Mouse (Mus musculus) splenic B cell, adult 2 months (primary cell): ENCODE results near the gene Cd209g.

ENCODE experiments used
- DNase-seq: peaks from one replicate; pipeline ENCODE4 v3.0.0-alpha.2; 2011; ENCODE audit warnings: low read depth, low spot score
- H3K27me3 ChIP-seq: 2 replicates; pipeline ENCODE4 v1.6.1; 2012; ENCODE audit warnings: mild to moderate bottlenecking, low read length, moderate library complexity, mixed read lengths; ENCODE audit not compliant: control insufficient read depth, poor library complexity, insufficient read depth, severe bottlenecking
- H3K36me3 ChIP-seq: 2 replicates; pipeline ENCODE4 v1.6.1; 2012; ENCODE audit warnings: mild to moderate bottlenecking, low read length, moderate library complexity, mixed read lengths; ENCODE audit not compliant: control insufficient read depth, poor library complexity, insufficient read depth, severe bottlenecking

Gene Cd209g

GRCm38 (mm10) chr8:4174018-4174417 lies 40.1 kb downstream of the Cd209g start:
- Histone ChIP-seq H3K36me3 (no peaks in the 10 kb centered on the region), H3K27me3 (no peaks in the 10 kb centered on the region)
- no peak for DNase-seq

DNA sequence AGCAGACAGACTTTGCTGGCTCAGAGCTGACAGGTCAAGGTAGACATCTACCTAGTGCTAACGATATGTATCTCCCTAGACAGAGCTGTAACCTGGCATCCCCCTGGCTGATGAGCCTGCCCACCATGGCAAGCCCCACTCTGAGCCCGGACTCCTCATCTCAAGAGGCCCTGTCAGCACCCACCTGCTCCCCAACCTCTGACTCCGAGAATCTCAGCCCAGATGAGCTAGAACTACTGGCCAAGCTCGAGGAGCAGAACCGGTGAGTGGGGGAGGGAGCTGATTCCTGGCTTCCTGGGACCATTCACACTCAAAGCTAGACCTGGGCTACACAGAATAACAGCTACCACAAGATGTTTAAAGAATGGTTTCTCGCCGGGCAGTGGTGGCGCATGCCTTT lies 49.5 kb downstream of the Cd209g start:
- no peaks in the 10 kb centered on the region for H3K27me3 ChIP-seq
- no peak for DNase-seq
- no peaks in the 10 kb centered on the region for H3K36me3 ChIP-seq

DNA sequence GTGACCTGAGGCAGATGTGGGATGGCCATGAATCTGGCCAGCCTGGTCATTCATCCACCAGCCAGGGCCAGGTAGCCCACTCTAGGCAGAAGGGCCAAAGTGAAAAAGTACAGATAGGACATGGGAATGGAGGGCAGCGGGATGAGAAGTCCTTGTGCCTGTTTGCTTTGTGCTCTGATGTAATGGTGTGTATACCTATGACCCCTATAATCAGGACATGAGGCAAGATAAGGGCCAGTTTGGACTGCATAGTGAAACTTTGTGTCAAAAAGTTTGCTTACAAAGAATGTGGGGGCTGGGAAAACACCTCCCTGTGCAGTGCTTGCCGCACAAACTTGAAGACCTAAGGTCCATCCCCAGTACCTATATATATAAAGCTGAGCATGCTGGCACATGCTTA lies 52.3 kb downstream of the Cd209g start:
- Histone ChIP-seq H3K36me3 (no peaks in the 10 kb centered on the region), H3K27me3 (no peaks in the 10 kb centered on the region)
- no peak for DNase-seq
